Mouse (Mus musculus) gastrocnemius, adult 2 months (tissue): ENCODE data around the gene Zfp991. TPM values are rescaled to one million over a fixed set of nuclear protein-coding genes. Genes with fewer than 3 reads are reported as not detected.
A peak's percentile ranks its signal among the peaks of the same experiment; 100 is the strongest.
"Not testable (repeated sequence)": the region's sequence is repeated elsewhere in the genome, so short reads cannot be mapped to it uniquely, and the experiment has no call there.

Experiments used
- DNase-seq: peaks from one replicate; pipeline ENCODE4 v3.0.0; 2022
- H3K27ac ChIP-seq: fragments of 200-600 bp; 2 replicates; pipeline ENCODE4 v1.8.1; 2022; ENCODE audit warnings: mild to moderate bottlenecking
- H3K4me3 ChIP-seq: fragments of 200-600 bp; 2 replicates; pipeline ENCODE4 v1.8.1; 2022; ENCODE audit warnings: mild to moderate bottlenecking, moderate library complexity
- intact Hi-C: fragments of 180-260 bp; cut with DNase I; formaldehyde crosslinking; loops from one replicate; pipeline ENCODE4 v1.15.1; 2025
- total RNA-seq, 2 experiments: library from RNA; stranded (reverse); gene quantifications; 2 replicates each; pipeline ENCODE4 v1.2.3; 2021

Zfp991 gene
- total RNA-seq, 2 experiments from 2014 or later, result 1.0 to 1.4 TPM

DNA sequence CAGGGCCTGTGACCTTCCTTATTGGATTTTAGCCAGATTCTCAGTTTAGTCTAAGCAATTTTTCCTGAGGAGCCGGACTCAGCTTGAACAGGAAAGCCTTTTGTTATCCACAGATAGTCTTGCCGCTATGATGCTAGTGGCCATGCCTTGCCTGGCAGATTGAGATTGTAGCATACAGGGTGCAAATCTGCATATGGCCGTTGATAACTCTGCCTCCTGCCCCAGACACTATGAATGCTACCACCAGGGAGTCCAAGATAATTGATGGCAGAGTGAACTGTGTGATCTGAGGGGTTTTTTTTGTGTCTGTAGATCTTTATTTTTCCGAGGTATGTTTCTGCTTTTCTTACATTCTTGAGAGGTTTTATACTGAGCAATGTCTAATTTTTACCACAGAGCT is 39.7 kb downstream of the Zfp991 start:
- H3K4me3 ChIP-seq, H3K27ac ChIP-seq, intact Hi-C loops, DNase-seq: not testable (repeated sequence)

DNA sequence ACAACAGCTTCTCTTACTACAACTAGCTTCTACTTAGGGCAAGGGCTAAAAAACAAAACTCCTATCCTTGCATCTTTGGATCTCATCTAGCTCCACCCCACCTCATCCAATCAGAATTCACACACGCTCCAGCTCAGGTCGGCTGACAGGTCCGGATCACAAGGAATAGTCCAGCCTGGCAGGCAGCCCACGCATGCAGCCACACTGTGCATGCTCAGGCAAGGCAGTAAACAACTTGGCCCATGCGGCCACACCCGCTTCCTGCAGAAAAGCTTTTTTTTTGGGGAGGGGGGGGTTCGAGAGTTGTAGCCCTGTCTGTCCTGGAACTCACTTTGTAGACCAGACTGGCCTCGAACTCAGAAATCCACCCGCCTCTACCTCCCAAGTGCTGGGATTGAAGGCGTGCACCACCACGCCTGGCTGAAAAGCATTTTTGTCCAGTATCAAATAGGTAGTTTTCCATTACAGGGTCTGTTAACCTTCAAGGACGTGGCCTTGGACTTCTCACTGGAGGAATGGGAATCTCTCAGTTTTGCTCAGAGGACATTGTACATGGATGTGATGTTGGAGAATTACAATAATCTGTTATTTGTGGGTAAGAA is 44.5 kb downstream of the Zfp991 start:
- H3K27ac ChIP-seq, intact Hi-C loops, H3K4me3 ChIP-seq, DNase-seq: not testable (repeated sequence)

GRCm38 (mm10) chr4:147181141-147181685 is 49.4 kb downstream of the Zfp991 start:
- intact Hi-C loops, H3K4me3 ChIP-seq, H3K27ac ChIP-seq: not testable (repeated sequence)
- DNase-seq, result peak; percentile 15

DNA sequence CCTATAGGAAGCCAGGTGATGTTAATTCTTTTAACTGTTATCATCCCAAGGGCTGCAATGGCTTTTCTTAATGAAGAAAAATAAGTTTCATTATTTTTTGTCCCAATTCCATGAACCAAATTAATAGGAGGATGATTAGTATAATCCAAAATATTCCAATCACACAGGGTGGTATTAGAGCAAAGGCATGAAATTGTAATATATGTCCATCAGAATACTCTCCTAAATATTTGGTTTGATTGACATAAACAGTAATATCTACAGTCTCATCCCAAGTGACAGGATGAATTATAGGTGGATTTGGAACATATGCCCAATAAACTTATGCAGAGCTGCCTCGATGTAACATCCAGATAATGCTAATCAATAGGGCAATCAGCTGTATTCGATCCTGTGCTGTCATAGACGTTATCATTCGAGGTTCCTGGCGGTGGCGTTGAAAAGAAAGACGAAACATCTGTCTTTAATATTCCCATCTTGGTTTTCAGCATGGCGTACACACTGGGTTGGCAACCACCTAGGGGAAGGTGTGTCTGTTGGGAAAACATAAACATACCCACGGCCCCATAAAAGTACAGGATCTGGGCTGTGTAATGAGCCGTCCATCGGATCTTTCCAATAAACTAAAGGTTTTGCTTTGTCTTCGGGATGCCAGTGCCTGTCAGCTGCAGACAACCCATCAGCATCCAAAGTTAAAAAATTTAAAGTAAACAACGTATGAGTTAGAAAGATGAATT is 50.3 kb downstream of the Zfp991 start:
- DNase-seq, H3K4me3 ChIP-seq, intact Hi-C loops, H3K27ac ChIP-seq: not testable (repeated sequence)

DNA sequence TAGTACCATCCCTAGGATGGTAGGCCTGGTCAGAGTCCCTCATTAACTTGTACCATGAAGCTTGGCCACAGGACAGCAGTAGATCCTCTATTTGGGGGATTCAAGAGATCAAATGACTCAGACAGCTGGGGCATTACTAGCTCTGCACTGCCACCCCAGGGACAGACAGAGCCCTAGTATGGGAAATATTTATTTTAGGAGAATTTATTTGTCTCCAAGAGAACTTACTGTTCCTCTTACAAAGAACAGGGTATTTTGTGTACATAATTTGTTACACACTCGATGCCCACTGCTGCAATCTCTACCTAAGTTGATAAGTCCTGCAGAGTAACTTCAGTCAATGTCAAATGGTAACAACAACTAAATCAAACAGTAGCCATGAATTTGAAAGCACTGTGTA is 55.0 kb downstream of the Zfp991 start:
- H3K27ac ChIP-seq, DNase-seq, H3K4me3 ChIP-seq, intact Hi-C loops: not testable (repeated sequence)

DNA sequence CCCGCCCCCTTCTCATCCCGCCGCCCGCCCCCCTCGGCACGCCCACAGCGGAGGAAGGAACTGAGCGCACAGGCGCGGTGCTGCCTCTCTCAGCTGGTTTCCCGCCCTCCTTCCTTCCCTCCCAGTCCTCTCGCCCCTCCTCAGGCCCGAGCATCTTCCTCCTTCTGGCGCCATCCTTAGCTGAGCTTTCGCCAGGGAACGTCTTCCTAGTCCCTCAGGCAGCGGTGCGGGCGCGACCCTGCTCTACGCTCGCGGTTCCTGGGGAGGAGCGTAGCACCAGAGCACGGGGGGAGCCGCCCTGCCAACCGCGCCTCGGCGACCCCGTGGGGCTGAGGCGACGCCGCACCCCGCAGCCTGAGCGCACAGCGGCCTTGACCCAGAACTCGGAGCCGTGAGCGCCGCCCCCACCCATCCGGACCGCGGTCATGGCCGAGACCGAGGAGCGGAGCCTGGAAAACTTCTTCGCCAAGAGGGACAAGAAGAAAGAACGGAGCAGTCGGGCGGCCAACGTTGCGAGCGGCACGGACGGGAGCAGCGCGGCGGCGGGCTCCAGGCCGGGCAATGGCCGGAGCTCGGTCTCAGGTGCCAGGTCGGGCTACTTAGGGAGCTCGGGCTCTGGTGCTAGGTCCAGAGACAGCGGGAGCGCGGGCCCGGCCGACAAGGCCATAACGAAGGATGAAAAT is 55.6 kb downstream of the Zfp991 start:
- H3K27ac ChIP-seq, intact Hi-C loops, H3K4me3 ChIP-seq, DNase-seq: not testable (repeated sequence)

- intact Hi-C loops, H3K27ac ChIP-seq, H3K4me3 ChIP-seq, DNase-seq: not testable (repeated sequence)
Measured at GRCm38 (mm10) chr4:147195186-147195585, 63.3 kb downstream of the Zfp991 start.

GRCm38 (mm10) chr4:147197210-147197609 is 65.4 kb downstream of the Zfp991 start:
- H3K27ac ChIP-seq, H3K4me3 ChIP-seq, intact Hi-C loops, DNase-seq: not testable (repeated sequence)

GRCm38 (mm10) chr4:147199055-147199750 is 67.4 kb downstream of the Zfp991 start:
- H3K27ac ChIP-seq, DNase-seq, intact Hi-C loops, H3K4me3 ChIP-seq: not testable (repeated sequence)

DNA sequence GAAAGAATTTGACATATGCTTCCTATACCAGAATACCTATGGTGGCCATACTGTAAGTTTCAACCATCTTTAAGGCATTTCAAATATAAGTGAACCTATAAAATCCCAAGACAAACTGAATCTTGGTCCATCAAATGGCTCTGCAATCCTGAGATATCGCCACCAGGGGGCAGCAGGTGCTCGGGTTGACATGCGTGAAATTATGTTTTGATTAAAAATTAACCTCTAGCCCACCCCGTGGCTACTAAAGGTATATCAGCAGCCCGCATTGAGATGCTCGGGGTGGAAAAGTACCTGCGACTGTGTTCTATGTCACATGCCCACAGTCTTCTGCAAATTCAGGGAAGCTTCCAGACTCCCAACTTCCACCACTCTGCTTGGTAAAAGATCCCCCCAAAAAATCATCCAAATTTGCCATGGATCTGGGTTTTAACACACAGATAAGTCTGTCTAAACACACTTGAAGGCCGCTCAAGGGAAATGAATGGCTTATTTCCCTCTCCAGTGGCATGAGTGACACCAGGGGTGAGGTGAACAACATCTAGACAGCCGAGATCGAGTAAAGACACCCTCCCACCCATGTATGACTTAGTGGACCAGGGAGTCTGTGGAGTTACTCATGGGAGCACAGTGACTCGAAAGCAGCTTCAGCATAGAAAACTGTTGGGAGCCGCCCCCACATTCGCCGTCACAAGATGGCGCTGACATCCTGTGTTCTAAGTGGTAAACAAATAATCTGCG is 70.3 kb downstream of the Zfp991 start:
- DNase-seq, H3K4me3 ChIP-seq, intact Hi-C loops, H3K27ac ChIP-seq: not testable (repeated sequence)

DNA sequence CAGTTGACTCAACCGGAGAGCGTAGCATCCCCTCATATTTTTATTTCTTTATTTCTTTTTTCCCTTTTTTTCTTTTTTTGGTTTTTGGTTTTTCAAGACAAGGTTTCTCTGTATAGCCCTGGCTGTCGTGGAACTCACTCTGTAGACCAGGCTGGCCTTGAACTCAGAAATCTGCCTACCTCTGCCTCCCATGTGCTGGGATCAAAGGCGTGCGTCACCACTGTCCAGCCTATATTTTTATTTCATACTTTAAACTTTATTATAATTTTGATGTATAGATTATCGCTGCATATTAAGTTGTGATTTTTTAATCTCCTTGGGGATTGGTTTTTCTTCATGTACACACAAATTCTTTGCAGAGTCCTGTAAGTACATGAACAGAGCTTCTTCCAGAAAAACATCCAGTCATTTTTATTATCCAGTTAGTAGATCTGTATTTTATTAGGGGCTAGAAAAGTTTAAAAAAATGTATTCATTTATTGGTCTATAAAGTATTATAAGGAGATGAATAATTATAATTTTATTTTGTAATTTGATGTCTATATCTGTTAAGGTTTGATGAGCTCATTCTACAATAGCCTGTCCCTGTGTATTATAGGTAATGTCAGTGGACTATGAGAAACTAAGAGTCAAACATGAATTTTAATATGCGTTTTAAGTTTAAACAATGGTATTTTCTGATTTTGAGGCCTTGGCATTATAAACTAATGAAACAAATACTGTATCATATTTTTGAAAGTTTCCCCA is 80.5 kb downstream of the Zfp991 start:
- DNase-seq, intact Hi-C loops, H3K27ac ChIP-seq, H3K4me3 ChIP-seq: not testable (repeated sequence)

GRCm38 (mm10) chr4:147214233-147214632 is 82.4 kb downstream of the Zfp991 start:
- H3K4me3 ChIP-seq, intact Hi-C loops, H3K27ac ChIP-seq, DNase-seq: not testable (repeated sequence)

DNA sequence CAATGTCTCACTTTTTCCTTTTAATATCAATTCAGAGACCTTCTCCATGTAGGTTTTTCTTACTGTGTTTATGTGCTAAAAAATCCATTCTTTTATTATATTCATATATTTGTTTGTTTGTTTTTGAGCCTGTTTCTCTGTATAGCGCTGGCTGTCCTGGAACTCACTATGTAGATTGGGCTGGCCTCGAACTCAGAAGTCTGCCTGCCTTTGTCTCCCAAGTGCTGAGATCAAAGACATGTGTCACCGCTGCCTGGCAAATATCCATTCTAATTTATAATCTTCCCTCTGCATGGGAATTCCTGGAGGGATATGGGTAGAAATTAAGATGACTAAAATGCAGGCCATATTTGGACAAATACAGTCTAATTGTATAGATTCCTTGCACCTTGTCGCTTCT is 85.8 kb downstream of the Zfp991 start:
- DNase-seq, H3K27ac ChIP-seq, intact Hi-C loops, H3K4me3 ChIP-seq: not testable (repeated sequence)

GRCm38 (mm10) chr4:147219319-147220070 is 87.7 kb downstream of the Zfp991 start:
- peak; percentile 21 for DNase-seq
- H3K27ac ChIP-seq, result peak overlapping the region; percentile 70
- intact Hi-C loops, result not testable (repeated sequence)
- peak overlapping the region; percentile 69 for H3K4me3 ChIP-seq

- H3K4me3 ChIP-seq, result peak overlapping the region; percentile 53
- DNase-seq, result peak; percentile 28
- H3K27ac ChIP-seq, intact Hi-C loops: not testable (repeated sequence)
Measured at GRCm38 (mm10) chr4:147220226-147220625, 88.4 kb downstream of the Zfp991 start.

- H3K27ac ChIP-seq, intact Hi-C loops, DNase-seq, H3K4me3 ChIP-seq: not testable (repeated sequence)
Measured at GRCm38 (mm10) chr4:147222021-147222420, 90.2 kb downstream of the Zfp991 start.
